ENCODE assay signal across 9 mouse cellular contexts in genomic region chr14:37127652-37128051, GRCm38 (mm10). TPM values are rescaled to one million over a fixed set of nuclear protein-coding genes. Genes with fewer than 3 reads are reported as not detected.
DNase-seq lines count a peak whose midpoint lies in the region; ATAC-seq and TF ChIP-seq lines count a peak whose summit lies in the region.
"Had no signal": no experiment of that assay in that cellular context is flagged by ENCODE, and none has a peak within 500 bp of the region (broad histone marks: within the 10 kb centered on the region; RNA-seq: fewer than 3 reads in every experiment).

No protein-coding gene starts in this region.

- peaks cover 68% of the 10 kb centered on the region for H3K36me3 ChIP-seq in intestine, postnatal 0 days (ENCODE audit: control insufficient read depth, insufficient read depth)
- peaks cover 19% of the 10 kb centered on the region for H3K36me3 ChIP-seq in intestine, embryonic 15.5 days
- H3K36me3 ChIP-seq in E14TG2a.4 (ENCODE audit: insufficient read depth, low read length): peaks cover 95% of the 10 kb centered on the region

- no peak overlapping the region for H3K27ac ChIP-seq in intestine, postnatal 0 days (ENCODE audit: low read depth, low read length)
- no peak overlapping the region for H3K27ac ChIP-seq in intestine, embryonic 15.5 days
- H3K27ac ChIP-seq: embryonic facial prominence, embryonic 15.5 days; limb, embryonic 13.5 days had no signal

- WGBS in intestine, postnatal 0 days: 44% methylated on average over 4 of the region's 4 CpGs
- 40% methylated on average over 4 of the region's 4 CpGs for WGBS in intestine, embryonic 15.5 days

- DNase-seq in 416B (ENCODE audit: low read depth): peak; percentile 71
- DNase-seq in cerebellum, adult 9-10 months: peak; percentile 36
- peak; percentile 33 for DNase-seq in layer of hippocampus, adult 9-11 months
- peak; percentile 59 for DNase-seq in right cerebral cortex, postnatal 4 days

- H3K27me3 ChIP-seq in intestine, postnatal 0 days (replicated peaks; ENCODE audit: control insufficient read depth, insufficient read depth, low read length): no peaks in the 10 kb centered on the region
- H3K27me3 ChIP-seq in intestine, embryonic 15.5 days (replicated peaks): no peaks in the 10 kb centered on the region
- H3K27me3 ChIP-seq in E14TG2a.4 (ENCODE audit: insufficient read depth, low read length): no peaks in the 10 kb centered on the region
- H3K27me3 ChIP-seq: embryonic facial prominence, embryonic 15.5 days; limb, embryonic 13.5 days had no signal

- no peaks in the 10 kb centered on the region for H3K4me1 ChIP-seq in intestine, postnatal 0 days (replicated peaks; ENCODE audit: control insufficient read depth, insufficient read depth, low read length)
- no peaks in the 10 kb centered on the region for H3K4me1 ChIP-seq in intestine, embryonic 15.5 days (replicated peaks)
- no peaks in the 10 kb centered on the region for H3K4me1 ChIP-seq in E14TG2a.4 (replicated peaks; ENCODE audit: low read depth, low read length)
- H3K4me1 ChIP-seq: embryonic facial prominence, embryonic 15.5 days; limb, embryonic 13.5 days had no signal

- no peak overlapping the region for H3K4me2 ChIP-seq in intestine, postnatal 0 days (replicated peaks; ENCODE audit: low read depth)
- no peak overlapping the region for H3K4me2 ChIP-seq in intestine, embryonic 15.5 days (replicated peaks)
- H3K4me2 ChIP-seq: embryonic facial prominence, embryonic 15.5 days; limb, embryonic 13.5 days had no signal

- no peaks in the 10 kb centered on the region for H3K9me3 ChIP-seq in intestine, postnatal 0 days (ENCODE audit: control insufficient read depth)
- H3K9me3 ChIP-seq in intestine, embryonic 15.5 days: no peaks in the 10 kb centered on the region
- H3K9me3 ChIP-seq in E14TG2a.4 (ENCODE audit: low read length): no peaks in the 10 kb centered on the region
- H3K9me3 ChIP-seq: embryonic facial prominence, embryonic 15.5 days; limb, embryonic 13.5 days had no signal

- peak; percentile 80 for TF ChIP-seq CTCF in intestine, postnatal 0 days (IDR thresholded peaks at IDR 0.05; ENCODE audit: low read depth)
- TF ChIP-seq CTCF in E14TG2a.4 (conservative IDR thresholded peaks at IDR 0.05; ENCODE audit: low read length): peak; percentile 83

- H3K4me3 ChIP-seq in intestine, postnatal 0 days (ENCODE audit: low read depth, low read length): no peak overlapping the region
- H3K4me3 ChIP-seq in intestine, embryonic 15.5 days (replicated peaks): no peak overlapping the region
- H3K4me3 ChIP-seq in E14TG2a.4 (replicated peaks; ENCODE audit: low read length): no peak overlapping the region
- H3K4me3 ChIP-seq: embryonic facial prominence, embryonic 15.5 days; limb, embryonic 13.5 days had no signal

- ATAC-seq in intestine, postnatal 0 days: no peak
- ATAC-seq in intestine, embryonic 15.5 days: no peak

- H3K9ac ChIP-seq in intestine, postnatal 0 days (ENCODE audit: low read depth, low read length): no peak overlapping the region
- H3K9ac ChIP-seq in intestine, embryonic 15.5 days: no peak overlapping the region
- H3K9ac ChIP-seq: embryonic facial prominence, embryonic 15.5 days; limb, embryonic 13.5 days had no signal

RNA-seq across cellular contexts. Expression of gene Ghitm, which starts 7.4 kb away (rescaled TPM):
- 278 and 283 TPM in 2 replicates for polyA plus RNA-seq in intestine, postnatal 0 days (2015; fragmentation: Nextera tagmentation; extraction: Ambion mirVana)
- 300 and 309 TPM in 2 replicates for polyA plus RNA-seq in intestine, embryonic 15.5 days (2015; fragmentation: Nextera tagmentation; extraction: Ambion mirVana)

RNA-seq across cellular contexts. Expression of gene 2610528A11Rik, which starts 13.8 kb away (rescaled TPM):
- 10.5 and 45.5 TPM in 2 replicates for polyA plus RNA-seq in intestine, postnatal 0 days (2015; fragmentation: Nextera tagmentation; extraction: Ambion mirVana)
- polyA plus RNA-seq in intestine, embryonic 15.5 days (2015; fragmentation: Nextera tagmentation; extraction: Ambion mirVana): 59.3 and 59.7 TPM in 2 replicates

RNA-seq across cellular contexts. Expression of gene Cdhr1, which starts 29.5 kb away (rescaled TPM):
- polyA plus RNA-seq in intestine, postnatal 0 days (2015; fragmentation: Nextera tagmentation; extraction: Ambion mirVana): 0.07 and 0.09 TPM in 2 replicates
- polyA plus RNA-seq in intestine, embryonic 15.5 days (2015; fragmentation: Nextera tagmentation; extraction: Ambion mirVana): 0.29 and 0.34 TPM in 2 replicates

RNA-seq across cellular contexts. Expression of gene Lrit2, which starts 59.9 kb away (rescaled TPM):
- not detected in 2 replicates for polyA plus RNA-seq in intestine, postnatal 0 days (2015; fragmentation: Nextera tagmentation; extraction: Ambion mirVana)
- polyA plus RNA-seq in intestine, embryonic 15.5 days (2015; fragmentation: Nextera tagmentation; extraction: Ambion mirVana): not detected in 2 replicates
- polyA plus RNA-seq: embryonic facial prominence, embryonic 15.5 days; limb, embryonic 13.5 days had no signal
